Mouse (Mus musculus) olfactory bulb, adult 2 months (tissue): ENCODE data around the gene Camkmt. TPM values are rescaled to one million over a fixed set of nuclear protein-coding genes. Genes with fewer than 3 reads are reported as not detected.

Experiments
- H3K27ac ChIP-seq: fragments of 200-500 bp; 2 replicates; pipeline ENCODE4 v1.5.1; 2012; ENCODE audit warnings: low read depth, low read length; ENCODE audit not compliant: insufficient read depth
- H3K4me1 ChIP-seq: fragments of 200-500 bp; 2 replicates; pipeline ENCODE4 v1.6.1; 2012; ENCODE audit warnings: low read length; ENCODE audit not compliant: control insufficient read depth, insufficient read depth
- H3K4me3 ChIP-seq: fragments of 200-500 bp; 2 replicates; pipeline ENCODE4 v1.5.1; 2012; ENCODE audit warnings: mild to moderate bottlenecking, low read depth, low read length, moderate library complexity; ENCODE audit not compliant: insufficient read depth
- CTCF ChIP-seq: fragments of 200-500 bp; IDR thresholded peaks from 2 replicates; pipeline ENCODE4 v1.5.1; 2012; ENCODE audit warnings: low read depth, mild to moderate bottlenecking, low read length, moderate library complexity; ENCODE audit not compliant: insufficient read depth
- POLR2A ChIP-seq: fragments of 200-500 bp; IDR thresholded peaks from 2 replicates; pipeline ENCODE4 v1.6.1; 2012; ENCODE audit warnings: mild to moderate bottlenecking, low read depth, low read length, moderate library complexity; ENCODE audit not compliant: insufficient read depth
- WGBS: fragments of 180-500 bp; shearing (Covaris S2); methylation state at CpG from one replicate; pipeline ENCODE4 v1.1.7; 2018; 5-methylcytosine and 5-hydroxymethylcytosine counted together
- polyA plus RNA-seq: library from polyadenylated mRNA; stranded (reverse); fragments of >200 nt; gene quantifications from 2 replicates; pipeline ENCODE4 v1.2.4, GENCODE M21; 2012; ENCODE audit warnings: low replicate concordance; ENCODE audit not compliant: missing spikeins, insufficient read depth, insufficient read length

The Camkmt gene
- polyA plus RNA-seq, 1 experiment, result not detected

DNA sequence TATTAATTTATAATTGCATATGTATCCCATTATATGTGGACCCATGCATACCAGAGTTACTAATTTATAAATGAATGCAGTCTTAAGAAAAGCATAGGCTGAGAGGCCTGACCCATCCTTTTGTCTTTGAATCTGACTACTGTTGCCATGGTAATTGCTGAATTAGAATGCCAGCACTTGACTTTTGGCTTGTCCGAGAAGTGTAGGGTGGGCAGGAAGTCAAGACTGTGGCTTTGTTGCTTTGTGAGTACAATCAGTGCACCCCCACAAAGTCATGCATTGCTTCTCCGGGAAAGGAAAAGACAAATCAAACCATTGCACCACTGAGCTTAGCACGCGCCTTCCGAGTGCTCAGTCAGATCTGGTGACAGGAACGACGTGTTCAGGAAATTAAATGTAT is 11.4 kb downstream of the Camkmt start:
- no peaks in the 10 kb centered on the region for H3K4me1 ChIP-seq
- no peak overlapping the region for H3K4me3 ChIP-seq
- 78% methylated on average over 7 of the region's 7 CpGs for WGBS
- no peak overlapping the region for H3K27ac ChIP-seq
- no peak for TF ChIP-seq POLR2A

DNA sequence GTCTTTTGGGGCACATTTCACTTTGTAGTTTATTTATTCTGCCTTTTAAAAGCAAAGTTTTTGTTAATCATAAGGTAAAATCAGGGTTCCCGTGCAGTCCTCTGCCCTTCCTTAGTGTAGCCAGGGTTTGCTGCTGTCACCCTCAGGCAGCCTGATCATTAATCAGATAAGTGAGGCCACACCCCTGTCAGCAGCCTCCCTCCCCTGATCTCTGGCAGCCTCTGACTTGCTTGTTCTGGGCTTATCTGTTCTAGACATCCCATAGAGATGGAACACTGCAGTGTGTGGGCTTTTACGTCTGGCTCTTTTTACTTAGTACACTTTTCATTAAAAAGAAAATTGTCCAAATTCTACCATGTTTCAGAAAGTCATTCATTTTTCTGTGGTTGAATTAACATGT is 13.0 kb downstream of the Camkmt start:
- no peak for TF ChIP-seq POLR2A
- TF ChIP-seq CTCF, result no peak
- Histone ChIP-seq H3K4me3 (no peak overlapping the region), H3K27ac (no peak overlapping the region), H3K4me1 (no peaks in the 10 kb centered on the region)
- WGBS, result 59% methylated on average over 2 of the region's 2 CpGs

DNA sequence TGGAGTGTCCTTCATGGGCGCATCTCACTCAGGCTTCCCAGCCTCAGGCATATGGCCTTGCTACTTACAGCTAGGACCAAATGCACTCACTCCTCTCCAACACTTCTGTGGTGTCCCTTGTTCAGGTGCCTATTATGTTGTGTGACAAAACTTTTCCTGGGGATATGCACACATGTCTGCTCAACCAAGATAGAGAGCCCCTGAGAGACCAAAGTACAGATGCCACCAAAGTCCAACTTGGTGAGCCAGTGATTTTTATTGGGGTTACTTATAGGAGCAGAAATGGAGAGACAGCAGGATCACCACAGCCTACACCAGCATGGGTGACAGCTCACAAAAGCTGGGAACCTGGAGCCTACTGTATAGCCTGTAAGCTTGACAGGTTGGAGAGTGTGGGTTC is 20.3 kb downstream of the Camkmt start:
- no peak for TF ChIP-seq CTCF
- TF ChIP-seq POLR2A, result no peak
- 97% methylated on average over 1 of the region's 1 CpGs for WGBS
- Histone ChIP-seq H3K4me3 (no peak overlapping the region), H3K27ac (no peak overlapping the region), H3K4me1 (no peaks in the 10 kb centered on the region)

DNA sequence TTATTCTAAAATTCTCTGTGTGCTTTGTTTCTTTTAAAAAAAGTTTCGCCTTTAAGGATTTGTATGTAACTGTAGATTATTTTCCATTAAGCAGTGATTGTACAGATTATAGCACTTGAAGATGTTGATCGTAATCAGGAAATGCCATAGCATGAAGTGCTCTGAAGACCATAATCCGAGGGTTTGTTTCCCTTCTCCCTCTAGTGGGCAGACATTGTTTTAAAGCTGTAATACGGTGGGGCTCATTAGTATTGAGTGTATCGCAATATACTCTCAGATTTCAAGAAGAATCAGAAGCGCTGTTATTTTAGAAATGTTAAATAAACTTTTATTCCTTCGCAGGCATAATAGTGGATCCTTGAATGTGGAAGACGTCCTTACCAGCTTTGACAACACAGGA is 23.1 kb downstream of the Camkmt start:
- TF ChIP-seq CTCF (no peak), POLR2A (no peak)
- 78% methylated on average over 8 of the region's 8 CpGs for WGBS

DNA sequence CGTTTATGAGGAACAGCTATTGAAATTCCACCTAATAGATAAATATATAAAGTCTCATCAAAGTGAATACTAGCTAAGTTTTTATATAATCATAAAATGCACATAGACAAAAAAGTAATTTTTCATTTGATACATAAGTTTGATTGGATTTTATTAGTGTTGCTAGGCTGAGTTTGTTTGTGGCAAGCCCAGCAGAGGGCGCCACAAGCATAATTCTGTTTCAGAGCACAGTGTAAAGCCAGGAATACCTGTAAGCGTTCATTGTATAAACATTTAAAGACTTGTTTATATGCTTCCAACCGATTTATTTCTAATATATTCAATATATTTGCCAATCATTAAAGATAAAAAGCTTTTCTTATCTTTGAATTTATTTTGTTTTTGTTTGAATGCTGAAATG is 26.3 kb downstream of the Camkmt start:
- no peak for TF ChIP-seq CTCF
- TF ChIP-seq POLR2A, result no peak
- H3K4me3 ChIP-seq, result no peak overlapping the region
- H3K4me1 ChIP-seq, result no peaks in the 10 kb centered on the region
- no peak overlapping the region for H3K27ac ChIP-seq
- 27% methylated on average over 4 of the region's 4 CpGs for WGBS

More for the DNA sequence above, 23.1 kb downstream of the Camkmt start:
- H3K4me1 ChIP-seq, result no peaks in the 10 kb centered on the region
- H3K27ac ChIP-seq, result no peak overlapping the region
- no peak overlapping the region for H3K4me3 ChIP-seq

DNA sequence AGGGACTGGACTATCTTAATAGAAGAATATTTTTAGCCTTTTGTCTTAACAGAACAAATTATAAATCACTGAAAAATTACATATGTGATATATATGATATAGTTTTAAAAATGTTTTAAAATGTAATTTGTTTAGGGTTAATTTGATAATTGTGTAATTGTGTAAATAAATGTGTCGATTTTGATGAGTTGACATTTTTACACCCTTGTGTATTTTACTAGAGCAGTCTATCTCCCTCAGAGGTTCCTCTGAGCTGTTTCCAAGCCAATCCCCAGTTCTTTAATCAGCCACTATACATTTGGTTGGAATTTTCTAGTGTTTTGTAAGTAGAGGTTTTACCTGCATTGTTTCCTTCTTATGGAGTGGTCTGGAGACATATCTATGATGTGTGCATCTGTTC is 48.0 kb downstream of the Camkmt start:
- no peaks in the 10 kb centered on the region for H3K4me1 ChIP-seq
- H3K27ac ChIP-seq, result no peak overlapping the region
- TF ChIP-seq POLR2A (no peak), CTCF (no peak)
- 88% methylated on average over 1 of the region's 1 CpGs for WGBS
- H3K4me3 ChIP-seq, result no peak overlapping the region

DNA sequence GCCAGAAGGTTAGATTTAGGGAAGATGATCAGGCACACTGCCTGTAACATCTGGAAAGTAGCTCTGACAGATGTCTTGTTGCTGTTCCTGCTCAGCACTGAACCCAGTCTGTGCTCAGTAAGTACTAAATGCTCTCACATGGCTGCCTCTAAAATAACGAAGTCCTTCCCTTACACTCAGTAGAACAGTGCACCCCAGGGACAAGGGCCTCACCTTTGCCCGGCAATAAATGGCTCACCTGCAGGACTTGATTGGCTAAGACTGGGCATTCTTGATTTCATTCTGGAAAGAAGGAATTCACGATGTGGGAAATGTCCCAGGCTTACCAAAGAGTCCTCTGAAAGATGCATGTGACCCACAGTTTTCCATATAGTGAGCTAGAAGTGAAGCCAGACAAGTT is 51.3 kb downstream of the Camkmt start:
- 87% methylated on average over 3 of the region's 3 CpGs for WGBS
- Histone ChIP-seq H3K27ac (no peak overlapping the region), H3K4me1 (no peaks in the 10 kb centered on the region), H3K4me3 (no peak overlapping the region)
- TF ChIP-seq CTCF (no peak), POLR2A (no peak)

DNA sequence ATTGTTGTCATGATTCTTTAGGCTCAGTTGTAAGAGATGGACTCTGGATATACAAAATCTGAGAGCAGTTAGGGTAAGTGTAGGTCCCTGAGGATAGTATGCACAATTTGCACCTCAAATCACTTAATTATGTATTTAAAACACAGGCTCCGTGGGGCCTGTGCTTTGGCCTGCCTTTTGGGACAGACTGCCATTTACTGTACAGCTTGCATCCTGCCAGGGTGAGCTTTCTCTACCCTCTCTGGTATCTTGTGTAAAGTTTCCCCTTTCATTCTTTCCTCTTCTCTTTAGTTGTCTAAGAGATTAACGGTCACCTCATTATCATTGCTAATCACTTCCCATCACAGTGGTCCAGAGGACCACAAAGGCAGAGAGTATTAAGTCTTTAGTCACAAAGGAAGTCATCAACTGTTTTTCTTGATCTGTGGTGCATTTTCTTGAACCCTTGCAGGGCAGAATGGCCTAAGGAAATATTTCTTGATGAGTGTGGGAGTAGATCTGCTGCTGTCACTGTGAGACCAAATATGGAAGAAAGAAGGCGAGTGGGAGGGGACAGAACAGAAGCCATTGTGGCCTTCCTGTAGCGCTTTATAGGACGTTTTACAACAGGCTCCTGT is 52.3 kb downstream of the Camkmt start:
- no peaks in the 10 kb centered on the region for H3K4me1 ChIP-seq
- TF ChIP-seq CTCF (no peak), POLR2A (no peak)
- no peak overlapping the region for H3K4me3 ChIP-seq
- no peak overlapping the region for H3K27ac ChIP-seq
- WGBS, result 60% methylated on average over 5 of the region's 5 CpGs

DNA sequence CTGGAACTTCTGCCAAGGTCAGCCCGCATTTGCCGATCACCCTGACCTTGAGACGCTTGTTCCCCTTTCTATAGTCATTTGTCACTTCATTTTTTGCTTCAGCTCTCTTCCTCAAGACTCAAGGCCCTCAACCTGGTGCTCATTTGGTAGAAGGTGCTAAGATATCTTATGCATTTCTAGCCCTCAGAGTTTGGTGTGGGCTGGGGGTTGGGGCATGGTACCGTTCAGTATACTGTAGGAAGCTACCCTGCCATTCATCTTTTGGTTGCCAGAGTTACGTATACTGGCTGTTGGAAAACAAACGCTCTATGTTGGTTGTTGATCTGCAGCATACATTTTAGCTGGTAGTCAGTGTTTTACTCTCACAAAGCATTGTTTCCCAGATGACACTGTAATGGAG is 53.8 kb downstream of the Camkmt start:
- Histone ChIP-seq H3K4me1 (no peaks in the 10 kb centered on the region), H3K27ac (no peak overlapping the region), H3K4me3 (no peak overlapping the region)
- TF ChIP-seq CTCF (no peak), POLR2A (no peak)
- WGBS, result 85% methylated on average over 6 of the region's 6 CpGs

DNA sequence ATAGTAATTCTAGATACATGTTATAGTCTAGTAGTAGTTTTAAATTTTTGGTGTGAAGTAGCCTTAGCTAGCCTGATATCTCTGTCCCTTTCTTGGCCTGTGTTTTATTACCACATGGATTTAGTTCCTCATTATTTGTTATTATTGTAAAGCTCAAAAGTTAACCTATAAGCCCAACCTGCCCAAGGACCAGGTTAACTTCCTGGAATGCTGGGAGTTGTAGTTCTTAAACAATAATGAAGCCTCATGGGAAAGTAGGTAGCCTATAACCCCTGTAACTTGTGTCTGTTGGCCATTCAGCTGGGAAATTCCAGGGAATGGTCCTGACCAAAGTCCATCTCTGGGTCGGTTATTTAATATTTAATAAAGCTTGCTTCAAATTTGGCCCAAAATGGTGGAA is 58.0 kb downstream of the Camkmt start:
- 85% methylated on average over 1 of the region's 1 CpGs for WGBS
- no peak overlapping the region for H3K27ac ChIP-seq
- no peak for TF ChIP-seq CTCF
- no peak for TF ChIP-seq POLR2A
- no peak overlapping the region for H3K4me3 ChIP-seq
- no peaks in the 10 kb centered on the region for H3K4me1 ChIP-seq

DNA sequence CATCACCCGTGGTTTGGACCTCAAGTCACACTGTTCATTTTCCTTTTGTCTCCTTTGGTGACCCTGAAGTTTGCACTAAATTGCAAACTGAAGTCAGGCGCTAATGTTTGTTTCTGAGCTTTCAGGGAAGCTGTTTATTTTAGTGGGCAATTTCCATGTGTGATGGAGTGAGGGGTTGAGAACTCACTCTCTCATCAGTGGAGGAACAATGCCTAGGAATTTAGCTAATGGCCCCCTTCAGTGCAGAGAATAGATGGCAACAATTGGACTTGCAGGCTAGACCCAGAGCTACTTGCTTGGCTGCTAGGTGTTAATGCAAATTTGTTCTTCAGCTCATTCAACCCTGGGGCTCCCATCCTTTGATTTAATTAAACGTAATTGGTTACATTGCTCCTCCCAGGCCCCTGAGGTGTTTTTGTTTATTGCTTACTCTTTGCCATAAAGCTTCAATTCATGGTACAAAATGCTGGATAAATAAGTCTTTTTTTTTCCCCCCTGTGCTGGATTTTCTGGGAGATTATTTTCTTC is 58.9 kb downstream of the Camkmt start:
- TF ChIP-seq CTCF (no peak), POLR2A (no peak)
- WGBS, result 56% methylated on average over 3 of the region's 3 CpGs

More for the DNA sequence above, 58.9 kb downstream of the Camkmt start:
- Histone ChIP-seq H3K4me3 (no peak overlapping the region), H3K4me1 (no peaks in the 10 kb centered on the region), H3K27ac (no peak overlapping the region)
